In the genomic region with DNA sequence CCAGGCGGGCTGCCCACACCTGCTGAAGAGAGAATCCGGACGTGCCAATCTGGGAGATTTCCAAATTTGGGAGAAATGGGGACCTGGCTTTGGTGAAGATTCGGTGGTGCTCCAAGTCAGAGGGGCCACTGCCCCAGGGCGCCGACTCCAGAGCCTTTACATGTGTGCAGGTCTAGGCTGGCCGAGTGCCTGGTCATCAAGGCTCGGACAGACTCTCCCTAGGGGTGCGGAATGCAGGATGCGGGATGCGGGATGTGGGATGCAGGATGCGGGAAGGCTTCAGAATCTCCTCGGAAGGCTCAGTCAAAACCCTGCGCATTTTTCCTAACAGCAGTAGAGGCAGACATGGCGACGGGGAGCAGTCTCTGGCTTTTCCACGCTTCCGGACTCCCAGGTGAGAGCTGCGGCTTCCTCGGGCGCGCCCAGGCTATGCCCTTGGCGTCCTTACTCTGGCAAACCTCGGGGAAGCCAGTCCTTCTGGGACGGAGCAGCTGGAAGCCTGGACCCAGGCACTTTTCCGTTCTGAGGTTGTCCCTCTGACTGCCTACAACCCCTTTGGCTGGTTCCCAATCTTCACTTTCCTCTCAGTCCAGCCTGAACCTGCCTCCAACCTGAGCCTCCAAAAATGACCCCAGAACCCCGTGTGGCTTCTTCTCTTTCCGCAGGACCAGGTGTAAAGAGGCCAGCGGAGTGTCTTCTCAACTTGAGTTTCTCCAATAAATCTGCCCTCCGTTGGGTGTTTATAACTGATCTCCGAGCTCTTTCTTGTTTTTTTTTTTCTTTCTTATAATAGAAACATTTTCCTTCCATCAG, we compare ENCODE assay signal across 13 mouse cellular contexts. TPM values are rescaled to one million over a fixed set of nuclear protein-coding genes. Genes with fewer than 3 reads are reported as not detected.
A peak's percentile ranks its signal among the peaks of the same experiment; 100 is the strongest.
DNase-seq lines count a peak whose midpoint lies in the region; ATAC-seq and TF ChIP-seq lines count a peak whose summit lies in the region.
"Had no signal": no experiment of that assay in that cellular context is flagged by ENCODE, and none has a peak within 500 bp of the region (broad histone marks: within the 10 kb centered on the region; RNA-seq: fewer than 3 reads in every experiment).

No protein-coding gene starts in this region.

- 0 out of 2 replicates have a peak overlapping the region, but pooled peaks have one; percentile 30 for H3K4me2 ChIP-seq in lung, embryonic 14.5 days
- H3K4me2 ChIP-seq in hindbrain, postnatal 0 days (ENCODE audit: low read depth, low read length), result peak overlapping the region; percentile 17; the same call in 1 of the 2 replicates
- H3K4me2 ChIP-seq in kidney, postnatal 0 days (ENCODE audit: low read length), result peak overlapping the region; percentile 96
- H3K4me2 ChIP-seq in stomach, embryonic 16.5 days (ENCODE audit: low read depth, low read length), result peak overlapping the region; percentile 23

- ATAC-seq in lung, embryonic 14.5 days (ENCODE audit: insufficient read depth), result no peak
- ATAC-seq in hindbrain, postnatal 0 days, result no peak
- no peak for ATAC-seq in kidney, postnatal 0 days (replicated peaks; ENCODE audit: low FRiP score, low read depth)
- ATAC-seq in stomach, embryonic 16.5 days (ENCODE audit: insufficient read depth, low FRiP score), result no peak
- ATAC-seq in cerebellum, adult (ENCODE audit: insufficient number of reproducible peaks, low FRiP score, low TSS enrichment), result no peak

- TF ChIP-seq CTCF in lung, embryonic 14.5 days (IDR thresholded peaks at IDR 0.05; ENCODE audit: low read depth), result no peak
- no peak for TF ChIP-seq CTCF in hindbrain, postnatal 0 days (IDR thresholded peaks at IDR 0.05; ENCODE audit: low read depth)
- TF ChIP-seq CTCF in kidney, postnatal 0 days (IDR thresholded peaks at IDR 0.05; ENCODE audit: low read depth), result no peak

- WGBS in lung, embryonic 14.5 days, result 4% methylated on average over 31 of the region's 31 CpGs
- whole genome bisulfite sequencing in hindbrain, postnatal 0 days, result 3% methylated on average over 31 of the region's 31 CpGs
- 8% methylated on average over 31 of the region's 31 CpGs for WGBS in kidney, postnatal 0 days
- WGBS in stomach, embryonic 16.5 days, result 7% methylated on average over 31 of the region's 31 CpGs

- no peak overlapping the region for H3K27ac ChIP-seq in lung, embryonic 14.5 days (ENCODE audit: low read depth)
- H3K27ac ChIP-seq in hindbrain, postnatal 0 days, result no peak overlapping the region
- peak overlapping the region; percentile 99 for H3K27ac ChIP-seq in kidney, postnatal 0 days
- no peak overlapping the region for H3K27ac ChIP-seq in stomach, embryonic 16.5 days (ENCODE audit: low read length)
- H3K27ac ChIP-seq: midbrain, embryonic 10.5 days had no signal

- peaks cover 95% of the 10 kb centered on the region for H3K27me3 ChIP-seq in lung, embryonic 14.5 days (ENCODE audit: insufficient read depth, low read length)
- H3K27me3 ChIP-seq in hindbrain, postnatal 0 days (ENCODE audit: insufficient read depth, low read length), result peaks cover 81% of the 10 kb centered on the region
- no peaks in the 10 kb centered on the region for H3K27me3 ChIP-seq in kidney, postnatal 0 days (ENCODE audit: insufficient read depth, low read length)
- H3K27me3 ChIP-seq in stomach, embryonic 16.5 days (ENCODE audit: control insufficient read depth, insufficient read depth, low read length), result peaks cover 74% of the 10 kb centered on the region

- H3K4me3 ChIP-seq in lung, embryonic 14.5 days (ENCODE audit: low read depth, low read length), result 0 out of 2 replicates have a peak overlapping the region, but pooled peaks have one; percentile 2
- H3K4me3 ChIP-seq in hindbrain, postnatal 0 days (ENCODE audit: low read length), result no peak overlapping the region
- H3K4me3 ChIP-seq in kidney, postnatal 0 days (replicated peaks; ENCODE audit: low read depth, low read length), result peak overlapping the region; percentile 84
- 0 out of 2 replicates have a peak overlapping the region, but pooled peaks have one; percentile 10 for H3K4me3 ChIP-seq in stomach, embryonic 16.5 days (replicated peaks; ENCODE audit: low read length)
- H3K4me3 ChIP-seq: erythroblast, embryonic 14.5 days; midbrain, embryonic 10.5 days had no signal

- no peak overlapping the region for H3K9ac ChIP-seq in lung, embryonic 14.5 days
- H3K9ac ChIP-seq in hindbrain, postnatal 0 days (replicated peaks; ENCODE audit: low read length), result no peak overlapping the region
- peak overlapping the region; percentile 98 for H3K9ac ChIP-seq in kidney, postnatal 0 days (ENCODE audit: low read depth, low read length)
- no peak overlapping the region for H3K9ac ChIP-seq in stomach, embryonic 16.5 days (ENCODE audit: low read length)

- H3K9me3 ChIP-seq in lung, embryonic 14.5 days (ENCODE audit: low read depth, low read length), result no peaks in the 10 kb centered on the region
- no peaks in the 10 kb centered on the region for H3K9me3 ChIP-seq in hindbrain, postnatal 0 days (ENCODE audit: low read length)
- H3K9me3 ChIP-seq in kidney, postnatal 0 days (replicated peaks; ENCODE audit: low read length), result no peaks in the 10 kb centered on the region
- no peaks in the 10 kb centered on the region for H3K9me3 ChIP-seq in stomach, embryonic 16.5 days (replicated peaks; ENCODE audit: control insufficient read depth, low read length)
- H3K9me3 ChIP-seq: midbrain, embryonic 10.5 days had no signal

- DNase-seq in lung, embryonic 14.5 days, result no peak
- no peak for DNase-seq in lung, postnatal 36 days
- no peak for DNase-seq in hindbrain, postnatal 0 days (ENCODE audit: low spot score)
- peak; percentile 61 for DNase-seq in kidney, postnatal 0 days (ENCODE audit: low spot score)
- DNase-seq in left cerebral cortex, adult 18-20 months (ENCODE audit: low spot score in 2 of 2), result no peak
- DNase-seq in right cerebral cortex, postnatal 14 days, result no peak

- no peaks in the 10 kb centered on the region for H3K4me1 ChIP-seq in lung, embryonic 14.5 days (ENCODE audit: insufficient read depth)
- H3K4me1 ChIP-seq in hindbrain, postnatal 0 days (ENCODE audit: insufficient read depth, low read length), result no peaks in the 10 kb centered on the region
- H3K4me1 ChIP-seq in kidney, postnatal 0 days (replicated peaks; ENCODE audit: insufficient read depth, low read length), result peaks cover 22% of the 10 kb centered on the region; the same call in 1 of the 2 replicates
- no peaks in the 10 kb centered on the region for H3K4me1 ChIP-seq in stomach, embryonic 16.5 days (ENCODE audit: control insufficient read depth, insufficient read depth, low read length)

- H3K36me3 ChIP-seq in lung, embryonic 14.5 days (ENCODE audit: insufficient read depth), result no peaks in the 10 kb centered on the region
- H3K36me3 ChIP-seq in hindbrain, postnatal 0 days (ENCODE audit: insufficient read depth, low read length), result no peaks in the 10 kb centered on the region
- H3K36me3 ChIP-seq in kidney, postnatal 0 days (ENCODE audit: insufficient read depth, low read length), result no peaks in the 10 kb centered on the region
- H3K36me3 ChIP-seq in stomach, embryonic 16.5 days (ENCODE audit: control insufficient read depth, insufficient read depth, low read length), result no peaks in the 10 kb centered on the region
- H3K36me3 ChIP-seq: midbrain, embryonic 10.5 days had no signal

RNA-seq across cellular contexts. Expression of a gene that starts 2.1 kb away (rescaled TPM):
- 0.99 and 1.4 TPM in 2 replicates for polyA plus RNA-seq in lung, embryonic 14.5 days (2014; fragmentation: Nextera tagmentation; extraction: Ambion mirVana)
- 28.0 and 66.5 TPM in 2 replicates for total RNA-seq in hindbrain, postnatal 0 days (2014; rRNA removed)
- 4.6 and 6.2 TPM in 2 replicates for polyA plus RNA-seq in hindbrain, postnatal 0 days (2015; fragmentation: Nextera tagmentation; extraction: Ambion mirVana)
- polyA plus RNA-seq in kidney, postnatal 0 days (2015; fragmentation: Nextera tagmentation; extraction: Ambion mirVana), result 8.7 and 12.2 TPM in 2 replicates
- 0.44 and 1.5 TPM in 2 replicates for polyA plus RNA-seq in stomach, embryonic 16.5 days (2015; fragmentation: Nextera tagmentation; extraction: Ambion mirVana)
- not detected for total RNA-seq in left cerebral cortex, adult 18-20 months (2021)
- total RNA-seq: left cerebral cortex, postnatal 36 days had no signal
- polyA plus RNA-seq: cortical plate, adult 2 months; erythroblast, embryonic 14.5 days; midbrain, embryonic 10.5 days; thymus, postnatal 0 days had no signal

RNA-seq across cellular contexts. Expression of a gene that starts 6.8 kb away (rescaled TPM):
- polyA plus RNA-seq in lung, embryonic 14.5 days (2014; fragmentation: Nextera tagmentation; extraction: Ambion mirVana), result 2.1 and 3.5 TPM in 2 replicates
- total RNA-seq in hindbrain, postnatal 0 days (2014; rRNA removed), result 11.0 and 21.7 TPM in 2 replicates
- 10.1 and 16.8 TPM in 2 replicates for polyA plus RNA-seq in hindbrain, postnatal 0 days (2015; fragmentation: Nextera tagmentation; extraction: Ambion mirVana)
- polyA plus RNA-seq in kidney, postnatal 0 days (2015; fragmentation: Nextera tagmentation; extraction: Ambion mirVana), result 56.1 and 58.9 TPM in 2 replicates
- polyA plus RNA-seq in stomach, embryonic 16.5 days (2015; fragmentation: Nextera tagmentation; extraction: Ambion mirVana), result 6.3 and 8.3 TPM in 2 replicates
- total RNA-seq in left cerebral cortex, adult 18-20 months (2021), result not detected
- total RNA-seq: left cerebral cortex, postnatal 36 days had no signal
- polyA plus RNA-seq: cortical plate, adult 2 months; erythroblast, embryonic 14.5 days; midbrain, embryonic 10.5 days; thymus, postnatal 0 days had no signal

RNA-seq across cellular contexts. Expression of a gene that starts 8.4 kb away (rescaled TPM):
- 0.08 and 0.22 TPM in 2 replicates for polyA plus RNA-seq in lung, embryonic 14.5 days (2014; fragmentation: Nextera tagmentation; extraction: Ambion mirVana)
- total RNA-seq in hindbrain, postnatal 0 days (2014; rRNA removed), result 0.40 TPM in 1 of 2 replicates, not detected in the other
- 0.13 TPM in 1 of 2 replicates, not detected in the other for polyA plus RNA-seq in hindbrain, postnatal 0 days (2015; fragmentation: Nextera tagmentation; extraction: Ambion mirVana)
- polyA plus RNA-seq in kidney, postnatal 0 days (2015; fragmentation: Nextera tagmentation; extraction: Ambion mirVana), result 22.6 and 23.1 TPM in 2 replicates
- 0.14 and 0.16 TPM in 2 replicates for polyA plus RNA-seq in stomach, embryonic 16.5 days (2015; fragmentation: Nextera tagmentation; extraction: Ambion mirVana)
- not detected for total RNA-seq in left cerebral cortex, adult 18-20 months (2021)
- total RNA-seq: left cerebral cortex, postnatal 36 days had no signal
- polyA plus RNA-seq: cortical plate, adult 2 months; erythroblast, embryonic 14.5 days; midbrain, embryonic 10.5 days had no signal

RNA-seq across cellular contexts. Expression of a gene that starts 12.6 kb away (rescaled TPM):
- 19.7 and 24.4 TPM in 2 replicates for polyA plus RNA-seq in lung, embryonic 14.5 days (2014; fragmentation: Nextera tagmentation; extraction: Ambion mirVana)
- 23.2 and 30.2 TPM in 2 replicates for total RNA-seq in hindbrain, postnatal 0 days (2014; rRNA removed)
- 29.0 and 36.3 TPM in 2 replicates for polyA plus RNA-seq in hindbrain, postnatal 0 days (2015; fragmentation: Nextera tagmentation; extraction: Ambion mirVana)
- polyA plus RNA-seq in kidney, postnatal 0 days (2015; fragmentation: Nextera tagmentation; extraction: Ambion mirVana), result 45.0 and 47.8 TPM in 2 replicates
- 5.6 and 8.3 TPM in 2 replicates for polyA plus RNA-seq in stomach, embryonic 16.5 days (2015; fragmentation: Nextera tagmentation; extraction: Ambion mirVana)
- not detected for total RNA-seq in left cerebral cortex, adult 18-20 months (2021)
- total RNA-seq: left cerebral cortex, postnatal 36 days had no signal
- polyA plus RNA-seq: cortical plate, adult 2 months; erythroblast, embryonic 14.5 days; midbrain, embryonic 10.5 days had no signal

RNA-seq across cellular contexts. Expression of a gene that starts 23.5 kb away (rescaled TPM):
- polyA plus RNA-seq in lung, embryonic 14.5 days (2014; fragmentation: Nextera tagmentation; extraction: Ambion mirVana), result 65.9 and 76.1 TPM in 2 replicates
- 16.5 and 24.3 TPM in 2 replicates for total RNA-seq in hindbrain, postnatal 0 days (2014; rRNA removed)
- polyA plus RNA-seq in hindbrain, postnatal 0 days (2015; fragmentation: Nextera tagmentation; extraction: Ambion mirVana), result 109 and 113 TPM in 2 replicates
- polyA plus RNA-seq in kidney, postnatal 0 days (2015; fragmentation: Nextera tagmentation; extraction: Ambion mirVana), result 10.2 and 12.9 TPM in 2 replicates
- 13.8 TPM in 2 replicates for polyA plus RNA-seq in stomach, embryonic 16.5 days (2015; fragmentation: Nextera tagmentation; extraction: Ambion mirVana)
- total RNA-seq in left cerebral cortex, adult 18-20 months (2021), result not detected
- total RNA-seq: left cerebral cortex, postnatal 36 days had no signal
- polyA plus RNA-seq: cortical plate, adult 2 months; erythroblast, embryonic 14.5 days; midbrain, embryonic 10.5 days had no signal

Comparison
In these comparisons a context has a peak if more than half of its experiments do, and no peak if none do; other contexts are left out.
1. H3K4me2 ChIP-seq: peak in every context shown above with its lines; median percentile 96 in kidney, postnatal 0 days; 30 in lung, embryonic 14.5 days; 23 in stomach, embryonic 16.5 days; 17 in hindbrain, postnatal 0 days.
2. RNA of a gene that starts 8.4 kb away (polyA plus RNA-seq): 22.6 to 23.1 TPM in kidney, postnatal 0 days; 0.14 to 0.16 TPM in stomach, embryonic 16.5 days, 0.08 to 0.22 TPM in lung, embryonic 14.5 days and 0.13 TPM in hindbrain, postnatal 0 days; every median in the first group is over 10 times any median in the second.